Mouse (Mus musculus): ENCODE results near the gene Slc35c2. TPM values are rescaled to one million over a fixed set of nuclear protein-coding genes. Genes with fewer than 3 reads are reported as not detected.
A peak's percentile ranks its signal among the peaks of the same experiment; 100 is the strongest.

The Slc35c2 gene
- polyA plus RNA-seq, 1 experiment from 2014 or later = 199 TPM

GRCm38 (mm10) chr2:165233491-165234290 is 54.0 kb downstream of the Slc35c2 start:
- ATAC-seq = peak; percentile 5; the same call in 1 of the 2 replicates
- peak; percentile 73 for TF ChIP-seq CTCF (IDR thresholded peaks at IDR 0.05; ENCODE audit: low read depth)
- H3K36me3 ChIP-seq (ENCODE audit: control insufficient read depth, insufficient read depth) = no peaks in the 10 kb centered on the region

GRCm38 (mm10) chr2:165229050-165229449 is 58.6 kb downstream of the Slc35c2 start:
- TF ChIP-seq CTCF (IDR thresholded peaks at IDR 0.05; ENCODE audit: low read depth) = no peak
- ATAC-seq = no peak
- H3K4me1 ChIP-seq (replicated peaks; ENCODE audit: control insufficient read depth, insufficient read depth, low read length) = no peaks in the 10 kb centered on the region

More at GRCm38 (mm10) chr2:165233491-165234290, 54.0 kb downstream of the Slc35c2 start:
- H3K4me2 ChIP-seq (replicated peaks; ENCODE audit: low read depth) = peak overlapping the region; percentile 89
- peak overlapping the region; percentile 48; the same call in 1 of the 2 replicates for H3K9ac ChIP-seq (ENCODE audit: low read depth, low read length)
- 1% methylated on average over 82 of the region's 82 CpGs for WGBS
- no peaks in the 10 kb centered on the region for H3K4me1 ChIP-seq (replicated peaks; ENCODE audit: control insufficient read depth, insufficient read depth, low read length)
- no peaks in the 10 kb centered on the region for H3K9me3 ChIP-seq (ENCODE audit: control insufficient read depth)
- H3K4me3 ChIP-seq (ENCODE audit: low read depth, low read length) = peak overlapping the region; percentile 54
- peaks cover 90% of the 10 kb centered on the region for H3K27me3 ChIP-seq (replicated peaks; ENCODE audit: control insufficient read depth, insufficient read depth, low read length)
- no peak overlapping the region for H3K27ac ChIP-seq (ENCODE audit: low read depth, low read length)

More at GRCm38 (mm10) chr2:165229050-165229449, 58.6 kb downstream of the Slc35c2 start:
- Histone ChIP-seq H3K27ac (ENCODE audit: low read depth, low read length) (no peak overlapping the region), H3K9ac (ENCODE audit: low read depth, low read length) (no peak overlapping the region), H3K27me3 (replicated peaks; ENCODE audit: control insufficient read depth, insufficient read depth, low read length) (peaks cover 55% of the 10 kb centered on the region), H3K36me3 (ENCODE audit: control insufficient read depth, insufficient read depth) (no peaks in the 10 kb centered on the region), H3K9me3 (ENCODE audit: control insufficient read depth) (no peaks in the 10 kb centered on the region), H3K4me2 (replicated peaks; ENCODE audit: low read depth) (no peak overlapping the region), H3K4me3 (ENCODE audit: low read depth, low read length) (no peak overlapping the region)
- 80% methylated on average over 11 of the region's 11 CpGs for WGBS

Other genes with a start within 250 kb of the Slc35c2 start
- 3.6 and 4.6 TPM in 2 replicates for gene Cd40, start 232.2 kb downstream of the Slc35c2 start, polyA plus RNA-seq (2015; fragmentation: Nextera tagmentation; extraction: Ambion mirVana)
- gene 1700025C18Rik, start 197.1 kb downstream of the Slc35c2 start, polyA plus RNA-seq (2015; fragmentation: Nextera tagmentation; extraction: Ambion mirVana) = not detected in 2 replicates
- gene Cdh22, start 53.0 kb downstream of the Slc35c2 start, polyA plus RNA-seq (2015; fragmentation: Nextera tagmentation; extraction: Ambion mirVana) = 0.25 and 0.41 TPM in 2 replicates
- 62.2 and 63.6 TPM in 2 replicates for gene Elmo2, start 38.6 kb upstream of the Slc35c2 start, polyA plus RNA-seq (2015; fragmentation: Nextera tagmentation; extraction: Ambion mirVana)
- gene Zfp663, start 80.9 kb upstream of the Slc35c2 start, polyA plus RNA-seq (2015; fragmentation: Nextera tagmentation; extraction: Ambion mirVana) = 0.23 and 0.44 TPM in 2 replicates
- gene Zfp334, start 100.4 kb upstream of the Slc35c2 start, polyA plus RNA-seq (2015; fragmentation: Nextera tagmentation; extraction: Ambion mirVana) = 0.82 and 0.90 TPM in 2 replicates
- 1.7 and 1.8 TPM in 2 replicates for gene Ocstamp, start 112.5 kb upstream of the Slc35c2 start, polyA plus RNA-seq (2015; fragmentation: Nextera tagmentation; extraction: Ambion mirVana)
- gene Slc13a3, start 185.4 kb upstream of the Slc35c2 start, polyA plus RNA-seq (2015; fragmentation: Nextera tagmentation; extraction: Ambion mirVana) = 0.10 TPM in 1 of 2 replicates, not detected in the other
- 10.8 and 10.9 TPM in 2 replicates for gene Trp53rka, start 205.5 kb upstream of the Slc35c2 start, polyA plus RNA-seq (2015; fragmentation: Nextera tagmentation; extraction: Ambion mirVana)
- 1.6 and 2.1 TPM in 2 replicates for gene Slc2a10, start 215.9 kb upstream of the Slc35c2 start, polyA plus RNA-seq (2015; fragmentation: Nextera tagmentation; extraction: Ambion mirVana)